Mouse (Mus musculus) heart, adult 2 months (tissue): ENCODE results near the gene Cep104.

ENCODE experiments used
- CTCF ChIP-seq: fragments of 200-600 bp; IDR thresholded peaks from 2 replicates; pipeline ENCODE4 v1.8.1; 2022; ENCODE audit warnings: antibody characterized with exemption, mild to moderate bottlenecking, moderate library complexity
- EP300 ChIP-seq: fragments of 200-500 bp; IDR thresholded peaks from 2 replicates; pipeline ENCODE4 v1.6.1; 2011; ENCODE audit warnings: low read depth, low read length, control low read depth; ENCODE audit not compliant: insufficient read depth
- POLR2A ChIP-seq: fragments of 200-500 bp; IDR thresholded peaks from 2 replicates; pipeline ENCODE4 v1.6.1; 2011; ENCODE audit warnings: mild to moderate bottlenecking, low read depth, low read length, control low read depth; ENCODE audit not compliant: insufficient read depth

DNA sequence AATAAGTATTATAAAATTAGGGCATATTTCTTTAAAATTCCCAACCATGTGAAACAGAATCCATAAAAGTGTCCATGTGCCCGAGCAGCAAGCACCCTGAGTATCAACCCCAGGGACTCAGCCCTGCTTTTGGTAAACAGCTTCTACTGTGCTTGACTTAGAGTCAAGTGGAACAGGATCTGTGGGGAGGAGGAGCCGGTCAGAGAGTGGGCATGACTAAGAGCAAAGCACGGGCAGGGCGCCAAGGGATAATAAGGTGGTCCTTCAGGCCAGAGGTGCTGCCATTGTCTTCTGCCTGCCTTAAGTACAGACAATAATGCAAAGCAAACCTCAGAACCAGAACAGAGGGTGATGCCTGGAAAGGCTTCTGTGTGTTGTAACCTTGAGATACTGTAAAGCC is 32.8 kb downstream of the Cep104 start:
- TF ChIP-seq POLR2A (no peak), CTCF (no peak), EP300 (no peak)
